Mouse (Mus musculus) cerebellum, adult 9-11 months (tissue): ENCODE results near the gene Mxi1.
A peak's percentile ranks its signal among the peaks of the same experiment; 100 is the strongest.

Experiments
- DNase-seq: peaks from one replicate; pipeline ENCODE4 v3.0.0; 2022

The Mxi1 gene

GRCm38 (mm10) chr19:53303382-53303781 lies 6.9 kb upstream of the Mxi1 start:
- no peak for DNase-seq

GRCm38 (mm10) chr19:53305621-53306020 lies 4.7 kb upstream of the Mxi1 start:
- DNase-seq: no peak

GRCm38 (mm10) chr19:53306706-53307105 lies 3.6 kb upstream of the Mxi1 start:
- DNase-seq: no peak

- no peak for DNase-seq
Measured at GRCm38 (mm10) chr19:53307219-53307618, 3.1 kb upstream of the Mxi1 start.

GRCm38 (mm10) chr19:53309631-53310030 lies 687 bp upstream of the Mxi1 start:
- DNase-seq: peak; percentile 65

GRCm38 (mm10) chr19:53310771-53311523 lies 629 bp downstream of the Mxi1 start:
- DNase-seq: peak; percentile 72

GRCm38 (mm10) chr19:53311524-53312335 lies 1.4 kb downstream of the Mxi1 start:
- DNase-seq: peak; percentile 72

- DNase-seq: peak; percentile 77
Measured at GRCm38 (mm10) chr19:53312336-53312871, 2.1 kb downstream of the Mxi1 start.

- DNase-seq: peak; percentile 87
Measured at GRCm38 (mm10) chr19:53312951-53313683, 2.8 kb downstream of the Mxi1 start.

GRCm38 (mm10) chr19:53313684-53314443 lies 3.5 kb downstream of the Mxi1 start:
- DNase-seq: peak; percentile 99

- DNase-seq: peak; percentile 62
Measured at GRCm38 (mm10) chr19:53314530-53315208, 4.4 kb downstream of the Mxi1 start.

GRCm38 (mm10) chr19:53315209-53315654 lies 4.9 kb downstream of the Mxi1 start:
- peak; percentile 67 for DNase-seq

GRCm38 (mm10) chr19:53316105-53316504 lies 5.8 kb downstream of the Mxi1 start:
- peak; percentile 56 for DNase-seq

- no peak for DNase-seq
Measured at GRCm38 (mm10) chr19:53316963-53317362, 6.6 kb downstream of the Mxi1 start.

- DNase-seq: peak; percentile 28
Measured at GRCm38 (mm10) chr19:53318143-53319132, 8.1 kb downstream of the Mxi1 start.

- DNase-seq: no peak
Measured at GRCm38 (mm10) chr19:53320264-53321110, 10.2 kb downstream of the Mxi1 start.

- peak; percentile 50 for DNase-seq
Measured at GRCm38 (mm10) chr19:53321273-53321672, 11.0 kb downstream of the Mxi1 start.

- DNase-seq: peak; percentile 55
Measured at GRCm38 (mm10) chr19:53322438-53323048, 12.2 kb downstream of the Mxi1 start.

GRCm38 (mm10) chr19:53324866-53325265 lies 14.5 kb downstream of the Mxi1 start:
- DNase-seq: peak; percentile 62
